Mouse (Mus musculus): ENCODE data around the gene Ice2.

GRCm38 (mm10) chr9:69455391-69455790, 57.7 kb downstream of the Ice2 start:
- no peak for TF ChIP-seq CTCF (IDR thresholded peaks at IDR 0.05; ENCODE audit: control insufficient read depth, insufficient read depth, insufficient read length)
- no peak for TF ChIP-seq MYOD1 (IDR thresholded peaks at IDR 0.05; ENCODE audit: control insufficient read depth, insufficient read length, low read depth)
